Mouse (Mus musculus) cortical plate, adult 2 months (tissue): ENCODE measurements at regions not wholly inside any gene's neighbourhood (a gene's known extent, or its start where the extent isn't known, plus 50 kb on each side); places are given as distances from the start of the nearest gene placed in this dataset.

Experiments used
- H3K27ac ChIP-seq: fragments of 200-500 bp; 2 replicates; pipeline ENCODE4 v1.5.1; 2012; ENCODE audit warnings: low read length, control low read depth, inconsistent platforms; ENCODE audit not compliant: insufficient read depth
- H3K4me1 ChIP-seq: fragments of 200-500 bp; 2 replicates; pipeline ENCODE4 v1.6.1; 2011; ENCODE audit warnings: low read length; ENCODE audit not compliant: control insufficient read depth, insufficient read depth
- H3K4me3 ChIP-seq: fragments of 200-500 bp; 2 replicates; pipeline ENCODE4 v1.5.1; 2011; ENCODE audit warnings: mild to moderate bottlenecking, low read length, control low read depth; ENCODE audit not compliant: insufficient read depth
- CTCF ChIP-seq: fragments of 200-500 bp; IDR thresholded peaks from 2 replicates; pipeline ENCODE4 v1.5.1; 2011; ENCODE audit warnings: mild to moderate bottlenecking, control low read depth, low read length; ENCODE audit not compliant: insufficient read depth; ENCODE audit errors: extremely low read depth
- POLR2A ChIP-seq: fragments of 200-500 bp; IDR thresholded peaks from 2 replicates; pipeline ENCODE4 v1.6.1; 2011; ENCODE audit warnings: mild to moderate bottlenecking, low read length, control low read depth; ENCODE audit not compliant: insufficient read depth; ENCODE audit errors: extremely low read depth

- no peak overlapping the region for H3K27ac ChIP-seq
- peaks cover 1% of the 10 kb centered on the region; the same call in 1 of the 2 replicates for H3K4me1 ChIP-seq
- TF ChIP-seq CTCF (no peak), POLR2A (no peak)
- no peak overlapping the region for H3K4me3 ChIP-seq
These were observed 218.8 kb upstream of the Pard3b start for GRCm38 (mm10) chr1:61419839-61420238.

GRCm38 (mm10) chr1:61423253-61423652 lies 215.4 kb upstream of the Pard3b start:
- Histone ChIP-seq H3K27ac (no peak overlapping the region), H3K4me3 (no peak overlapping the region), H3K4me1 (peaks cover under 1% of the 10 kb centered on the region; the same call in 1 of the 2 replicates)
- TF ChIP-seq CTCF (no peak), POLR2A (no peak)

- Histone ChIP-seq H3K4me1 (no peaks in the 10 kb centered on the region), H3K4me3 (no peak overlapping the region), H3K27ac (no peak overlapping the region)
- TF ChIP-seq POLR2A (no peak), CTCF (no peak)
These were observed 209.7 kb upstream of the Pard3b start for GRCm38 (mm10) chr1:61428706-61429501.

GRCm38 (mm10) chr1:61437603-61438002 lies 201.0 kb upstream of the Pard3b start:
- no peak for TF ChIP-seq CTCF
- TF ChIP-seq POLR2A: no peak
- Histone ChIP-seq H3K4me1 (no peaks in the 10 kb centered on the region), H3K27ac (no peak overlapping the region), H3K4me3 (no peak overlapping the region)

- Histone ChIP-seq H3K27ac (no peak overlapping the region), H3K4me1 (no peaks in the 10 kb centered on the region), H3K4me3 (no peak overlapping the region)
- TF ChIP-seq POLR2A (no peak), CTCF (no peak)
These were observed 177.2 kb upstream of the Pard3b start for GRCm38 (mm10) chr1:61461435-61461834.

- peaks cover 5% of the 10 kb centered on the region for H3K4me1 ChIP-seq
These were observed 167.9 kb upstream of the Pard3b start for GRCm38 (mm10) chr1:61470617-61471214.

GRCm38 (mm10) chr1:61471779-61472578 lies 166.6 kb upstream of the Pard3b start:
- TF ChIP-seq POLR2A (no peak), CTCF (no peak)
- Histone ChIP-seq H3K27ac (no peak overlapping the region), H3K4me3 (peak overlapping the region; percentile 18), H3K4me1 (peaks cover 5% of the 10 kb centered on the region)

More at GRCm38 (mm10) chr1:61470617-61471214, 167.9 kb upstream of the Pard3b start:
- TF ChIP-seq POLR2A: no peak
- no peak for TF ChIP-seq CTCF
- Histone ChIP-seq H3K4me3 (no peak overlapping the region), H3K27ac (0 out of 2 replicates have a peak overlapping the region, but pooled peaks have one; percentile 48)

GRCm38 (mm10) chr1:61472579-61473242 lies 165.9 kb upstream of the Pard3b start:
- H3K4me3 ChIP-seq: peak overlapping the region; percentile 18
- peaks cover 5% of the 10 kb centered on the region for H3K4me1 ChIP-seq
- TF ChIP-seq POLR2A: no peak
- no peak overlapping the region for H3K27ac ChIP-seq

GRCm38 (mm10) chr1:61485459-61485858 lies 153.2 kb upstream of the Pard3b start:
- Histone ChIP-seq H3K4me3 (no peak overlapping the region), H3K27ac (no peak overlapping the region)
- TF ChIP-seq CTCF (no peak), POLR2A (no peak)

More at GRCm38 (mm10) chr1:61485459-61485858, 153.2 kb upstream of the Pard3b start:
- H3K4me1 ChIP-seq: no peaks in the 10 kb centered on the region
